Mouse (Mus musculus) kidney, postnatal 36 days (tissue): ENCODE data around the gene Tmc8.

Source experiments
- DNase-seq, 2 experiments: peaks; one replicate each; pipeline ENCODE4 v3.0.0; 2021 to 2022; ENCODE audit warnings: mixed read lengths in 2 of 2

Tmc8 gene

GRCm38 (mm10) chr11:117781993-117782704 is at the start of gene Tmc8, which contains the start of gene Tmc6:
Tmc8 (plus strand) TSS chr11:117782076.
Tmc6 (minus strand) TSS chr11:117782198.
- DNase-seq, result peak; percentile 61 to 67

- peak; percentile 52 to 63 for DNase-seq
These were observed 45.7 kb upstream of the Tmc8 start for GRCm38 (mm10) chr11:117736037-117736689.

- DNase-seq, result no peak
These were observed 43.8 kb upstream of the Tmc8 start for GRCm38 (mm10) chr11:117738123-117738522.

DNA sequence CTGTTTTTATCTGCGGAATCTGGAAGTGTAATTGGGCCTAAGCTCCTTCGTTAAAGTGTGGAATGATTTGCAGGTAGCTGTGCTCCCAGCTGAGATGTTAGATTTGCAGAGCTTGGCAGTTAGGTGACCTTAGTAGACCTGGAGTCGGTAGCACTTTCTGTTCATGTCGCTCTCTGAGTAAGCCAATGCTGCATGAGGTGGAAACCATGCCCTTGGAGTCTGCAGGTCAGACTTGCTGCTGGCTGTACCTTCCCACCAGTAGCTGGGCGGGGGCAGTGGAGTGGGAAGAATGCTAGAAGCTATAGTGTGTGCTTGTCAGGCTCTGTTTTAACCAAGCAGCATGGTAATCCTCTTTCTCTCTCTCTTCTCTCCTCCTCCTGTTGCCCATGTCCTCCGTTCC is 40.7 kb upstream of the Tmc8 start:
- peak in 1 of 2 experiments; percentile 28 for DNase-seq

- DNase-seq, result no peak
These were observed 39.6 kb upstream of the Tmc8 start for GRCm38 (mm10) chr11:117742243-117742642.

DNA sequence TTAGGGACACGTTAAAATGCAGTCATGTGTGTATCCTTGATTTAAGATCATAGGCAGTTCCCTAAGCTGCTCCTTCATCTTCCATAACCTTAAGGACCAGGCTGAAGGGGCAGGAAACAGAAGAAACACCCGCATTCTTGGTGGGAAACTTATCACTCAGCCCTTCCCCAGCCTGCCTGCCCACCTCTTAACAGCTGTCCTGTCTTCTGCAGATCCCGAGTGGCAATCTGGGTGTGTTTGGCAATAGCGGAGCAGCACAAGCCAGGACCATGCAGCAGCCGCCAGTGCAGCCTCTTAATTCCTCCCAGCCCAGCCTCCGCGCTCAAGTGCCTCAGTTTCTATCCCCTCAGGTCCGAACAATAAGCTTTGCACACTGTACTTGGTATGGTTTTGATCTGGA is 39.2 kb upstream of the Tmc8 start:
- no peak for DNase-seq

- no peak for DNase-seq
These were observed 38.3 kb upstream of the Tmc8 start for GRCm38 (mm10) chr11:117743454-117744030.

DNA sequence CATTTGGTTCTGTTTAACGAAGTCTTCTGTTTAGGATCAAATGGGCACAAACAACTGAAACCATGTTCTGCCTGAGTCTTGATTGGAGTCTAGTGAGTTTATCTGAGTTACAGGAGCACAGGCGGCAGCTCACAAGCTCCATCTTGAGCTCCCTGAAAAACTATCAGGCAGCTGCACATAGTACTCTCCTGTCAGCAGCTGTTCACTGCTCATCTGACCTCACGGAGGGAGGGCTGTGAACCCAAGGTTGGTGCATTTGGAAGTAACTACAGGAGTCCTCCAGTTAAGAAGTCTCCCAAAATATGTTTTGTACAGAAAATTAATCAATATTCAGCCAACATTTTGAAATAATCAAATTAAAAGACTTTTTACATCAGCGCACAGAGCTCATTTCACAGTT is 33.2 kb upstream of the Tmc8 start:
- DNase-seq, result no peak

- no peak for DNase-seq
These were observed 32.5 kb upstream of the Tmc8 start for GRCm38 (mm10) chr11:117749414-117749813.

- peak; percentile 42 to 44 for DNase-seq
These were observed 30.3 kb upstream of the Tmc8 start for GRCm38 (mm10) chr11:117751544-117751943.

- DNase-seq, result no peak
These were observed 26.0 kb upstream of the Tmc8 start for GRCm38 (mm10) chr11:117755891-117756290.

GRCm38 (mm10) chr11:117759267-117759666 is 22.6 kb upstream of the Tmc8 start:
- peak in 1 of 2 experiments; percentile 21 for DNase-seq

GRCm38 (mm10) chr11:117760374-117761119 is 21.3 kb upstream of the Tmc8 start:
- DNase-seq, result peak; percentile 67 to 75

DNA sequence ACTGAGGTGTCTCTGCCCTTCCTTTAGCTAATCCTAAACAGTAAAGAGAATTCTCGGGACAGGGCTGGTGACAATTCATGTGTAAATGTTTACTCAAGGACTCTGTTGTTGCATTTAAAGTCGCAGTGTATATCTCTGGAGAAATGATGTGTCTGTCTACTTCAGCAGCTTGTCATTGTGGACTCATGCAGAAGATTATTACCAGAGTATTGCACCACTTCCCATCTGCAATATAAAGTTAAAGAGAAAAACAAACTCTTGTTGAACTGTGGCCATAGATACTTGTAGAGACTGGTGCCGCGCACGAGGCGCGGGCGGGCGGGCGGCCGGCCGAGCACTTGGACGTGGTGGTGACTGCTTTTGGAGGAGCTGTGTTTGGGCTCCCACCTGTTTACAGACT is 20.1 kb upstream of the Tmc8 start:
- no peak for DNase-seq

GRCm38 (mm10) chr11:117762246-117762645 is 19.6 kb upstream of the Tmc8 start:
- peak in 1 of 2 experiments; percentile 18 for DNase-seq

GRCm38 (mm10) chr11:117764319-117764718 is 17.6 kb upstream of the Tmc8 start:
- peak in 1 of 2 experiments; percentile 7 for DNase-seq

DNA sequence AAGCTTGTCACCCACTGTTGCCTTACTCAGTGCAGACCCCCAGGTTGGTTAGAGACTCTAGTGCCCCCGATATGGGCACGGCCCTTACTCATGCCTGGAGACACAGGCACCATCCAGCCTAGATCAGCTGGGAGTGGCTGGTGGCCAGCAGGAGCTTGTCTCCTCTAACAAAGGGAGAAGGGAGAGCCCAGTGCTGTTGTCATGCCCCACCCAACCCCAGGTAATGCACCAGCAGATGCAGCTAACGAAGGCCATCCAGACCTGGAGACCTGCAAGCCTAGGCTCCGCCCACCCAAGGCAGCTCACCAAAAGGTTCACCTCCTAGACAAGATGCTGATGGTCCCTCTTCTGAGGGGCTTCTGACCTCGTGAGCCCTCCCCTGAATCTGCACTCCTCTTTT is 16.5 kb upstream of the Tmc8 start:
- peak in 1 of 2 experiments; percentile 14 for DNase-seq

DNA sequence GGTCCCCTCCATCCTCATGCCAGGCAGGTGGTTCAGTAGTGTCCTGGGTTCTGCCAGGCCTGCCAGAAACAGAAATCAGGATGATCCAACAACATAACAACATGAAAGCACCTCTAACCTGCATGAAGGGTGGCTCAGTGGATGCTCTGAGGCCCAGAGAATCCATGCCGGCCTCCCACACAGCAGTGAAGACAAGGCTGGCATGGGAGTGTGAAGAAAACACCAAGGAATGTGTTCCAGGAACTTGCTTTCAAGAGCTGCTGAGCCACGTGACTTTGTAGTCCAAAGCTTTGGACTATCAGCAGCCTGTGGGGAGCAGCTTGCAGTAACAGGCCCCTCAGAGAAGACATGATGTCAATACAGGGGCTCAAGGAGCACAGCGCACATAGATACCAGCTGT is 15.6 kb upstream of the Tmc8 start:
- DNase-seq, result no peak

DNA sequence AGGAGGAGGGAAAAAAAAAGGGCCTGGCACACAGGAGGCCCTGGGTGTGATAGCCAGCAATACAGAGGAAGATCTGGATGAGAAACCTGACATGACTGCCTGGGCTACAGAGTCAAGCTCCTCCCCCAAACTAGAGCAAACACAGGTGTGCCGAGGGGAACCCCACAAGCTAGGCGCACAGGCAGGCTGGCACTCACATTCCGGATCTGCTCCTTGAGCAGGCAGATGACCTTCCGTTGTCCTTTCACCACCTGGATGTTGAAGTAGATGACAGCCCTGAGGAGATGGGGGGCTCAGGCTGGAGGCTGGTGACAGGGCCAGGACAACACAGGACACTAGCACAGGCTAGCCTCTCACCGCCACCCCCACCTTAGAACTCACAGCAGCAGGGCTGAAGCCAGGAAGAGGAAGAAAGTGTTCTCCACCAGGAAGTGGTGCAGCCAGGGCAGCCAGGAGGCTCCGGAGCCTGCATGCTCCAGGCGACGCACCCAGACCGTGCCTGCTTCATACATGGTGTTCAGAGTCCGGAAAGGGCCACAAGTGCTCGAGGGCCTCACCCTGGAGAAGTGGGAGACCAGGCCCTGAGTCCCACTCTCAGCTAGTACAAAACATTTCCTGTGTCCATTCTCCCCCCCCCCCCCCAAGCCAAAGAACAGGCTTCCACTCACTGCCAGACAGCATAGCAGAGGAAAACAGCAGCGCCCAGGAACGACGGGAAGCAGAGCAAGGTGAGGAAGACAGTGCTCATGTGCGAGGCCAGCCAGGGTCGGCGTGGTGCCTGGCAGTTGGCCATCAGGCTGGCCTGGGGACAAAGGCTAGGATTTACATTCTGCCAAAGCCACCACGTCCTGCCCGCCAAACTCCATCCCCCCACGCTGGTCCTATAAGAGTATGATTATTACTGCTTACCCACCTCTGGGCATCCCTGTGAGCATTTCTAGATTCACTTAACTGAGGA is 12.9 kb upstream of the Tmc8 start:
- peak; percentile 35 to 56 for DNase-seq

DNA sequence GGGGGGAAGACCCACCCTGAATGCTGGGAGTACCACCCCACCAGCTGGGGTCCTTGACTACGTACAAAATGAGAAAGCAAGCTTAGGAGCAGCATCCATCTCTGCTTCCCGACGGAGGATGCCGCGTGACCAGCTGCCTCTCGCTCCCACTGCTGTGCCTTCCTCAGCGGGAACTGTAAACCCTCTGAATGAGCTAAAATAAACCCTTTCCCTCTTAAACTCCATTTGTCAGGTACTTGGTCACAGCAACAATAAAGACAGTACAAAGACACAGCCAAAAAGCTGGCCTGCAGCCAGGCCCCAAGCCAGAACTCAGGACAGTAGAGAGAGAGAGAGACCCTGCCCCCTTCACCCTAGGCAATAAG is 12.2 kb upstream of the Tmc8 start:
- no peak for DNase-seq

GRCm38 (mm10) chr11:117770407-117770806 is 11.5 kb upstream of the Tmc8 start:
- DNase-seq, result no peak

DNA sequence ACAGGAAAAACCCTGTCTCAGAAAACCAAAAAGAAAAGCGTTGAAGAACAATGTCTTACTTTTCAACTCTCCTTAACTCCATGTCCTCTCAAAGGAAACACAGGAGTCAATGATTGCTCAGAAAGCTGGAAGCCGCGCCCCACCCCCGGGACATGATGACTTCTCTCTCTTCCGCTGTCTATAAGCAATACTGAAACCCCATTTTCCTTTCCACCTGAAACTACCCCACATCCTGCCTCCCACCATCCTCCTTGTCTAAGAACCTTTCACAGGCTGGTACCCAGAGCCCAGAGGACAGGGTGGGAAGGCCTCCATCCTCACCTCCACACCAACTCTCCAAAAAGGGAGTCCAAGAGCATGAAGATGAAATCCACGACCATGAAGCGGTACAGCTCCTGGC is 9.5 kb upstream of the Tmc8 start:
- no peak for DNase-seq
